Mouse (Mus musculus): ENCODE data around the gene Spryd4.
"Not testable (repeated sequence)": the region's sequence is repeated elsewhere in the genome, so short reads cannot be mapped to it uniquely, and the experiment has no call there.

The Spryd4 gene

GRCm38 (mm10) chr10:128187181-128187605 is 24.4 kb downstream of the Spryd4 start:
- peak; percentile 72 for DNase-seq (ENCODE audit: low read depth, low spot score)

DNA sequence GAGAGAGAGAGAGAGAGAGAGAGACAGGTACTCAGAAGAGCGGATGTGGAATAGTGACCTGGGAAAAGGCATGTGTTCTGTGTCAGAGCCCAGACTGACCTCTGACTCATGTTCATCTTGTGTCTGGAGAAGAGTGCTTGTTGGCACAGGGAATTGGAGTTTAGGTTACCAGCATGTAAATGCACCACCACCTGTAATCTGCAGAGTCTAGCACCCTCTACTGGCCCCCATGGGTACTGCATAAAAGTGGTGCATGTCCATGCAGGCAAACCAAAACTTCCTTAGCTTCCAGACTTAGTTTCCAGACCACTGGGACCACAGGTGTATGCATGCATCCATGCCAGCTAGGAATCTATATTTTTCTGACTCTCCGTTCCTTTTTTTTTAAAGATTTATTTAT is 25.6 kb downstream of the Spryd4 start:
- DNase-seq (ENCODE audit: low read depth, low spot score), result peak; percentile 90

DNA sequence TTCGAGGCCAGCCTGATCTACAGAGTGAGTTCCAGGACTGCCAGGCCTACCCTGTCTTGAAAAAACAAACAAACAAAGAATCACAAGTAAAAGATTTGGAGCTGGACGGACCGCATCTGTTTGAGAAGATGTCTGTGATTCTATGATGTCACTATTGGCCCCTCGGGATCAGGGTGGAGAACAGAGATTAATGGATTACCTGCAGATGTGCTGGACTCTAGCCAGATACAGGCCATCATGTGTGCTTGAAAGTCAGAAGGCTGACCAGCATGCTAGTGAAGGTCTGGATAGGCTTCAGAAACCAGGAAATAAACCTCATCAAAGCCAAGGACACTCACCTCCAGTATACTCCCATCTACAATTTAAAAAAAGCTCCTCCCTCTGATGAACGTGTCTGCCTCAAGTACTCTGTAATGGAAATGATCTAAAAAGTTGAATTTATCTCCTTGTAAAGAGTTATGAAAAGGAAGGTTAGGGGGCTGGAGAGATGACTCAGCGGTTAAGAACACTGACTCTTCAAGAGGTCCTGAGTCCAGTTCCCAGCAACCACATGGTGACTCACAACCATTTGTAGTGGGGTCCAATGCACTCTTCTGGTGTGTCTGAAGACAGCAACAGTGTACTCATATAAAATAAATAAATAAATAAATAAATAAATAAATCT is 26.2 kb downstream of the Spryd4 start:
- no peak for DNase-seq (ENCODE audit: low read depth, low spot score)

DNA sequence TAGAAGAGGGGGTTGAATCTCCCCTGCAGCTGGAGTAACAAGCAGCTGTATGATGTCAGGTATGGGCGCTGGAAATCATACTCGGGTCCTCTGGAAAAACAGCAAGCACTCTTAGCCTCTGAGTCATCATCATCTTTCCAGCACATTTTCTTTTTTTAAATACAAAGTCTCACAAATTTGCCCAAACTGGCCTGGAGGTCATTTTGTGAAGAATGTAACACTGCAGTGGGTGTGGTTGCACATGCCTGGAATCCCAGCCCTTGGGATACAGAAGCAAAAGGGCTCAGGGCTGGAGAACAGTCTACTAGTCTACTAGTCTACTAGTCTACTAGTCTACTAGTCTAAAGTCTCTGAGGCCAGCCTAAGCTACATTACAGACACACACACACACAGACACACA is 27.3 kb downstream of the Spryd4 start:
- DNase-seq (ENCODE audit: low read depth, low spot score), result no peak

DNA sequence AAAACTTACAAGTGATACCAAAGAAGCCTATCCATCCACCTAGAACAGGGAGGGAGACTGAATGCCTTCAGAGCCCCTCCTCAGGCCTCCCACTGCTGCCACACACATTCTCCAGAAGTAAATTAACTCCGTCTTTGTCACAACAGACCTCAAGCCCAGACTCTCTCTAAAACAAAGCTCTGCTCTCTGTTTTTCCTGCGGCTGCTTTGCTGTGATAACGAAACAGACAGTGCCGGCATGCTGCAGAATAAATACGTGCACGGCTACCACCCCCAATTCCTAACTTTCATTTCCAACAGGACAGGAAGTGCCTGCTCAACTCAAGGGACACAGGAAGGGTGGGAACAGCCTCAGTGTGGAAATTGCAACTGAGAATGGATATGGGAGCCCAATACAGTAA is 31.6 kb downstream of the Spryd4 start, which contains the start of gene Rbms2:
TSS of gene Rbms2 (minus strand) at position 309 of the 400 bp plus-strand sequence.
- no peak for DNase-seq (ENCODE audit: low read depth, low spot score)

- no peak for DNase-seq (ENCODE audit: low read depth, low spot score)
These were observed 34.3 kb downstream of the Spryd4 start for GRCm38 (mm10) chr10:128177316-128177715.

- DNase-seq (ENCODE audit: low read depth, low spot score), result no peak
These were observed 35.4 kb downstream of the Spryd4 start for GRCm38 (mm10) chr10:128175996-128176755.

GRCm38 (mm10) chr10:128175302-128175701 is 36.3 kb downstream of the Spryd4 start:
- no peak for DNase-seq (ENCODE audit: low read depth, low spot score)

DNA sequence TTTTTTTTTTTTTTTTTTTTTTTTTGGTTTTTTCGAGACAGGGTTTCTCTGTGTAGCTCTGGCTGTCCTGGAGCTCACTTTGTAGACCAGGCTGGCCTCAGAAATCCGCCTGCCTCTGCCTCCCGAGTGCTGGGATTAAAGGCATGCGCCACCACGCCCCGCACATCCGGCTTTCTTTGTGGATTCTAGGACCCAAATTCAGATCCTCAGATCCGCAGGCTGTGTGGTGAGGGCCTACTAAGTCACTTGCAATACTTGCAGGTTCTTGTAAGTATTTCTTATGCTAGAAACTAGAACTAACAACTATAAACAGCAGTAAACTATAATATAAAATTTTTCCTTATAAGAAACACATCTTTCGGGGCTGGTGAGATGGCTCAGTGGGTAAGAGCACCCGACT is 40.3 kb downstream of the Spryd4 start:
- not testable (repeated sequence) for DNase-seq (ENCODE audit: low read depth, low spot score)

DNA sequence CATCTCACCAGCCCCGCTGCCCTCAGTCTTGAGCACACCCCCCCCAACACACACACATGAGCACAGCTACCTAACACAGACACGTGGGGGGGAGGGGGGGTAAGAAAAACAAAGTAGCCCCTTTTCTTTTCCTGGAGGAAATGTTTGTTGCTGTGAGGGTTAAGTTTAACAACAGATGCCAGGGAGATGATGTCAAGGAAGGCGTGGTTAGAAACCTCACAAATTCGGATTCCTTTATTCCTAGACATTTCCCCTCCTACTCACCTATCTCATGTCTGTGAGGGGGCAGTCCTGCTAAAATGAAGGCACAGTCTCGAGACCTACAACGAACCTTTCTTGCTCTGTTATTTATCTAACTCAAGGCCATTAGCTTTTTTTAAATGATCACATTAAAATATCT is 44.5 kb downstream of the Spryd4 start:
- DNase-seq (ENCODE audit: low read depth, low spot score), result no peak

GRCm38 (mm10) chr10:128165726-128166125 is 45.9 kb downstream of the Spryd4 start:
- DNase-seq (ENCODE audit: low read depth, low spot score), result not testable (repeated sequence)
